Mouse (Mus musculus) inflammation-experienced regulatory T-cells, adult 16 weeks (primary cell): ENCODE results near the gene Olfr351. TPM values are rescaled to one million over a fixed set of nuclear protein-coding genes. Genes with fewer than 3 reads are reported as not detected.

Source experiments
- polyA plus RNA-seq: library from polyadenylated mRNA; unstranded; fragments of 100-300 nt; shearing (Covaris generic); gene quantifications from one replicate; pipeline ENCODE4 v1.2.1, GENCODE M21; 2017

The Olfr351 gene
- polyA plus RNA-seq, result not detected

GRCm38 (mm10) chr2:36862560-36862959 lies at the start of gene Olfr351:
Gene Olfr351 (minus strand): TSS chr2:36862660.

GRCm38 (mm10) chr2:36905380-36905779 lies 42.9 kb upstream of the Olfr351 start, which contains the start of gene Olfr354:
Gene Olfr354 (plus strand): TSS chr2:36905680.

GRCm38 (mm10) chr2:36892836-36893235 lies 30.4 kb upstream of the Olfr351 start, which contains the start of gene Olfr353:
Gene Olfr353 (minus strand): TSS chr2:36892936.

DNA sequence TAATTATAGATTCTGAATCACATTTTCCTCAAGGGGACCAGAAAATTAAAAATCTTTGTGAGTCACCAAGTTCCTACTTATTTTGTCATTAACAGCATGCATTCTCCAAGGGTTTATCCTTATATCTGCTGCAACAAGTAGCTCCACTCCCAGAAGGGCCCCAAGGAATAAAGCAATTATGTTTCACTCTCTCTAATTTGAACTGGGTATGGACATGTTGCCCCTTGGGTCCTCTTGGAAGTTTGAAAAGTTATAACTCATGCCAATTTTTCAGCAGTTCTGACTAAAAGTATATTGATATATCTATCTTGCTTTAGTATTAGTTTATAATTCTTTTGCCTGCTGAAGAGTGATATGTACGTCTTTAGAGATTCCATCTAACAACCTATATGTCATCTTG lies 5.7 kb upstream of the Olfr351 start, which contains the start of gene Olfr352:
Gene Olfr352, plus strand, starts transcription at position 301 of the 400 bp plus-strand sequence.

GRCm38 (mm10) chr2:36846010-36846409 lies 16.4 kb downstream of the Olfr351 start, which contains the start of gene Olfr350:
Gene Olfr350 (plus strand): TSS chr2:36846310.

GRCm38 (mm10) chr2:36816932-36817331 lies 45.5 kb downstream of the Olfr351 start, which contains the start of gene Olfr3:
Gene Olfr3 (minus strand): TSS chr2:36817032.

Other genes starting within 250 kb of the Olfr351 start
- gene Olfr345, start 222.6 kb downstream of the Olfr351 start, polyA plus RNA-seq, result not detected
- gene Olfr346, start 176.9 kb downstream of the Olfr351 start, polyA plus RNA-seq, result not detected
- gene Olfr347, start 130.8 kb downstream of the Olfr351 start, polyA plus RNA-seq, result not detected
- gene Olfr348, start 78.4 kb downstream of the Olfr351 start, polyA plus RNA-seq, result not detected
- not detected for gene Olfr50, start 72.1 kb downstream of the Olfr351 start, polyA plus RNA-seq
- not detected for gene Olfr3, start 45.6 kb downstream of the Olfr351 start, polyA plus RNA-seq
- not detected for gene Olfr350, start 16.4 kb downstream of the Olfr351 start, polyA plus RNA-seq
- gene Olfr352, start 5.8 kb upstream of the Olfr351 start, polyA plus RNA-seq, result not detected
- not detected for gene Olfr353, start 30.3 kb upstream of the Olfr351 start, polyA plus RNA-seq
- not detected for gene Olfr354, start 43.0 kb upstream of the Olfr351 start, polyA plus RNA-seq
- not detected for gene Olfr355, start 66.2 kb upstream of the Olfr351 start, polyA plus RNA-seq
- not detected for gene Olfr356, start 74.5 kb upstream of the Olfr351 start, polyA plus RNA-seq
- gene Olfr357, start 131.2 kb upstream of the Olfr351 start, polyA plus RNA-seq, result not detected
- not detected for gene Olfr358, start 146.7 kb upstream of the Olfr351 start, polyA plus RNA-seq
- gene Olfr360, start 203.1 kb upstream of the Olfr351 start, polyA plus RNA-seq, result not detected
- gene Olfr361, start 226.6 kb upstream of the Olfr351 start, polyA plus RNA-seq, result not detected